Mouse (Mus musculus) adipose tissue, adult 10 weeks (tissue): ENCODE measurements around the gene Krtap3-2. TPM values are rescaled to one million over a fixed set of nuclear protein-coding genes. Genes with fewer than 3 reads are reported as not detected.

Experiments used
- polyA plus RNA-seq: library from polyadenylated mRNA; stranded (reverse); fragments of 350-450 nt; fragmentation: Illumina TruSeq; extraction: RNeasy Lipid Tissue Mini Kit (QIAGEN cat#74804); gene quantifications from one replicate; pipeline ENCODE4 v1.2.3, GENCODE M21; 2014; ENCODE audit warnings: low read depth, low replicate concordance

The Krtap3-2 gene
- not detected for polyA plus RNA-seq

DNA sequence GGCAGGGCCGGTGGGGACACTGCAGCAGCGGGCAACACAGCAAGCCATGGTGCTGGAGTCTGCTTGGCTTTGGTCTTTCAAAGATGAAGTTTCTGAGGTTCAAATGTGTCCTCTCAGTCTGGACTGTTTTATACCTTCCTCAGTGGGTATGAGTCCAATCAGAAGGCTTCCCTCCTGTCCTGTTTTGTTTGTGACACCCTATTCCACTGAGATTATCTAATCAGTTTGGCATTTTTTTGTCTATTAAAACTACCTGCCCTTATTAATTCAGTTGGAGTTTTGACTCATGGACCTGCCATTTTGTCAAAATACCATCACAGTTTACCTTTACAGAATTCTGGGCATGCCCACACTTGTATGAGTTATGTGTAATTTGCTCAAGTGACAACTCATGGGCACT lies at the start of gene Krtap3-2:
TSS of gene Krtap3-2 (minus strand) at position 101 of the 400 bp plus-strand sequence.

DNA sequence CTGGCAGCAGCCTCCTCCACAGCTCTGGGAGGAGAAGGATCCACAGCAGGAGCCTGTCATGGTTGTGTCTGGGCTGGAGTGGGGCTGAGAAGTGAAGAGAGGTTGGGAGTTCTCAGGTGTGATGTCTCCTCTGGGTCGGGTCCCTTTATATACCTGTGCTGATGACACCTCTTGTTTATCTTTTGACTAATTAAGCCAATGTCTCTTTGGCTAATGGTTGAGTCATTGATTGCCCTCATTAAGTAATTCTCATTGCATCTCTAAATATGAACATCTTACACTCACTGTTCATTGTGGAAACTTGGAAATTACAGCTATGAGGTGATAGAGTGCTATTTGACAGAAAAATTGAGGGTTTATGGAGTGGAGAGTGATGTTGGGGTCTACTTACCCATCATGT lies 46.6 kb upstream of the Krtap3-2 start, which contains the start of gene Gm11938:
TSS of gene Gm11938 (minus strand) at position 101 of the 400 bp plus-strand sequence.

DNA sequence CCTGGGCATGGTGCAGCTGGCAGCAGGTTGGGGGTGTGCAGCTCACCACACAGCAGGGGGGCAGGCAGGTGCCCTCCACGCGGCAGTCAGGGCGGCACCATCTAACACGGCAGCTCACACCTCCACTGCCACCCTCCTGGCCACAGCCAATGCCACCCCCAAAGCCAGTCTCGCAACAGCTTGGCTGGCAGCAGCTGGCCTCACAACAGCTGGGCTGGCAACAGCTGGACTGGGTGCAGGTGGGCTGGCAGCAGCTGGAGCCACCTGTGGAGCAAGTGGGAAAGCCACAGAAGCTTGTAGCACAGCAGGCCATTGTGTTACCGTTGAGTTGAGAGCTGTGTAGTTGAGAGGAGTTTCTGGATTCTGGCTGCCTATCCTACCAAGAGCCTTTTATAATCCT lies 41.1 kb upstream of the Krtap3-2 start, which contains the start of gene Krtap9-3:
TSS of gene Krtap9-3 (minus strand) at position 364 of the 400 bp plus-strand sequence.

DNA sequence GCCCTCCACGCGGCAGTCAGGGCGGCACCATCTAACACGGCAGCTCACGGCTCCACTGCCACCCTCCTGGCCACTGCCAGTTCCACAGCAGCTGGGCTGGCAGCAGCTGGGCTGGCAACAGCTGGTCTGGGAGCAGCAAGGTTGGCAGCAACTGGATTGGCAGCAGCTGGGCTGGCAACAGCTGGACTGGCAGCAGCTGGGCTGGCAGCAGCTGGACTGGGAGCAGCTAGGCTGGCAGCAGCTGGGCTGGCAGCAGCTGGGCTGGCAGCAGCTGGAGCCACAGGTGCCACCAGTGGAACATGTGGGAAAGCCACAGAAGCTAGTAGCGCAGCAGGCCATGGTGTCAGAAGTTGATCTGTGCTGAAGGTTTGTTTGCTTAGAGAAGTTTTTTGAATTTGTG lies 34.3 kb upstream of the Krtap3-2 start, which contains the start of gene Krtap1-3:
TSS of gene Krtap1-3 (minus strand) at position 359 of the 400 bp plus-strand sequence.

DNA sequence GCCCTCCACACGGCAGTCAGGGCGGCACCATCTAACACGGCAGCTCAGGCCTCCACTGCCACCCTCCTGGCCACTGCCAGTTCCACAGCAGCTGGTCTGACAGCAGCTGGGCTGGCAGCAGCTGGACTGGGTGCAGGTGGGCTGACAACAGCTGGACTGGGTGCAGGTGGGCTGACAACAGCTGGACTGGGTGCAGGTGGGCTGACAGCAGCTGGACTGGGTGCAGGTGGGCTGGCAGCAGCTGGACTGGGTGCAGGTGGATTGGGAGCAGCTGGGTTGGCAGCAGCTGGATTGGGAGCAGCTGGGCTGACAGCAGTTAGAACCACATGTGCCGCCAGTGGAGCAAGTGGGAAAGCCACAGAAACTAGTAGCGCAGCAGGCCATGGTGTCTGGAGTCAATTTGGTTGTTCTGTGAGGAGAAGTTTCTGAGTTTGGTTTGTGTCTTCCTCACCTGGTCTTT lies 26.6 kb upstream of the Krtap3-2 start, which contains the start of gene Krtap1-4:
TSS of gene Krtap1-4 (minus strand) at position 410 of the 460 bp plus-strand sequence.

DNA sequence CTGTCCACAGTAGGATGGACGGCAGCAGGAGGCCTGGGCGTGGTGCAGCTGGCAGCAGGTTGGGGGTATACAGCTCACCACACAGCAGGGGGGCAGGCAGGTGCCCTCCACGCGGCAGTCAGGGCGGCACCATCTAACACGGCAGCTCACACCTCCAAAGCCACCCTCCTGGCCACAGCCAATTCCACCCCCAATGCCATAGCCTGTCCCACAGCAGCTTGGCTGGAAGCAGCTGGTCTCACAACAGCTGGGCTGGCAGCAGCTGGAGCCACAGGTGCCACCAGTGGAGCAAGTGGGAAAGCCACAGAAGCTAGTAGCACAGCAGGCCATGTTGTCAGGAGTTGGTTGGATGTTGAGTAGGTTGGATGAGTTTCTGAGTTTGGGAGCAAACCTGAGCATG lies 24.0 kb upstream of the Krtap3-2 start, which contains the start of gene Krtap1-5:
TSS of gene Krtap1-5 (minus strand) at position 381 of the 400 bp plus-strand sequence.

DNA sequence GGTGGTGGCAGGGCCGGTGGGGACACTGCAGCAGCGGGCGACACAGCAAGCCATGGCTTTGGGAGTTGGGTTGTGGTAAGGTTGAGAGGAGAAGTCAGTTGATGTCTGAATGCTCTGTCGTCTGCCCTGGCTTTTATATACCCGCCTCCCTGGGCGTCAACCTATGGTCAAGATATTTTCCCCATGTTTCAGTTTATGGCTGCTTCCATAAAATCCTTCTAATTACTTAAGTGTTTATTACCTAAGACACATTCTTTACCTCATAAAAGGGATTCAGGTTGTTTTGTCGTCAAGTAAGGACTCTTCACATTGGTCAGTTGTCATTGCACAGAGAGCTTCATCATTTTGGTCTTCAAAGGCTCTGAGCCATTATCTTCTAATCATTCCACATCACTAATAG lies 9.9 kb upstream of the Krtap3-2 start, which contains the start of gene Krtap3-1:
TSS of gene Krtap3-1 (minus strand) at position 101 of the 400 bp plus-strand sequence.

DNA sequence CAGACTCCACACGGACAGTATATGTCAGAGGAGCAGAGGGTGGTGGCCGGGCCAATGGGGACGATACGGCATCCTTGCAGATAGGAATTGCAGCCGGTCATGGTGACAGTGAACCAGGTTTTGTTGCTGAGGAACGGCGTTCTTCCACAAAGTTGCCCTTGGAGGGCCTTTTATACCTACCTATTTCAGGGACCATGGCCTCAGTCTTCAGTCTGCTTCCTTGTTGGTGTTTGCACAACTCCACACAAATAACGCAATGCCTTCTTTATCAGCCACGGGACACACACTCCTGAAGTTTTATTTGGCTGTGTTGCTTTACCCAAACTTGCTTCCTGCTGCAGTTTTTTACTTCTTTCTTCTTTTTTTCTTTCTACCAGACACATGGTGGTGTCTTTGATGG lies 2.7 kb upstream of the Krtap3-2 start, which contains the start of gene Gm11939:
TSS of gene Gm11939 (minus strand) at position 101 of the 400 bp plus-strand sequence.

DNA sequence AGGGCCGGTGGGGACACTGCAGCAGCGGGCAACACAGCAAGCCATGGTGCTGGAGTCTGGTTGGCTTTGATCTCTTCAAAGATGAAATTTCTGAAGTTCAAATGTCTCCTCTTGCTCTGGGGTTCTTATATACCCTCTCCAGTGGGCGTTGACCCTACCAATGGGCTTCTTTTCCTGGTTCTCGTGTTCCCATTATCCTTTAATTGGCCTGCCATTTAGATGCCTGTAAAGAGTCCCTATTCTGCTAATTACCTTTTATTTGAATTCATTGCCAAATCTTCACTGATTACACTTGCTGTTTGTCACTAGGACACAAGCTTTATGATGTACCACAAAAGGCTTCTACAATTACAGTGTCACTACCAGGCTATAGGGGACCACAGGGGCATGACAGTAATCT lies 5.9 kb downstream of the Krtap3-2 start, which contains the start of gene Krtap3-3:
TSS of gene Krtap3-3 (minus strand) at position 101 of the 400 bp plus-strand sequence.

DNA sequence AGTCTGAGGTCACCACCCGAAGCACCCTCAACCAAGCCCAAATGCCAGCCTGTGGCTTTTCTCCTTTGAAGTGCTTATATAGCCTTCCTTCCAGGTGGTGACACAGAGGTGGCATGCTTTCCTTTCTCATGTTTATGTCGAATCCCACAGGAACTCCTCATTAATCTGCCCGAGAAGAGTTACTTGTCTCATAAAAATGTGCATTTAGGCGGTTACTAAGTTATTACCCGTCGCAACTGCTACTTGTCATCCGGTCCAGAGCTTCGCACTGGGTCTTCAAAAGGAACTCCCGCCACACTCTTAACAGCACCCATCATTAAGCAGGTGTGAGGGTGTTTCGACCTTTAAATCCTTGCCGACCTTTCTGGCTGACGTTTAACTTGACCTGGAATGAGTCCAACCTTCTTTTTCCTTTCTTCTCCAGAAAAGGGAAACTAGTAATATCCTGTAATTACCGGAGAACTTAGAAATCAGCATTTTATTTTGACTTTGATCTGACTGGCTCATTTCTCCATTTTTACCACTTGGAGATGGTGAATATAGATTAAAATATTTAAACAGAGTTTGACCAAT lies 35.3 kb downstream of the Krtap3-2 start, which contains the start of gene Krt39:
TSS of gene Krt39 (minus strand) at position 51 of the 573 bp plus-strand sequence.

Other genes starting within 250 kb of the Krtap3-2 start
- not detected for gene Krt25, start 233.9 kb downstream of the Krtap3-2 start, polyA plus RNA-seq
- not detected for gene Krt26, start 218.9 kb downstream of the Krtap3-2 start, polyA plus RNA-seq
- gene Krt27, start 205.7 kb downstream of the Krtap3-2 start, polyA plus RNA-seq, result not detected
- not detected for gene Krt28, start 181.9 kb downstream of the Krtap3-2 start, polyA plus RNA-seq
- gene Krt10, start 167.5 kb downstream of the Krtap3-2 start, polyA plus RNA-seq, result 7.4 TPM
- not detected for gene Krt12, start 134.6 kb downstream of the Krtap3-2 start, polyA plus RNA-seq
- 0.77 TPM for gene Krt20, start 118.7 kb downstream of the Krtap3-2 start, polyA plus RNA-seq
- 62.3 TPM for gene Krt23, start 63.7 kb downstream of the Krtap3-2 start, polyA plus RNA-seq
- not detected for gene Krt39, start 35.5 kb downstream of the Krtap3-2 start, polyA plus RNA-seq
- not detected for gene Krt40, start 13.7 kb downstream of the Krtap3-2 start, polyA plus RNA-seq
- 0.48 TPM for gene Krtap3-3, start 6.0 kb downstream of the Krtap3-2 start, polyA plus RNA-seq
- gene Gm11939, start 2.6 kb upstream of the Krtap3-2 start, polyA plus RNA-seq, result not detected
- not detected for gene Krtap3-1, start 9.8 kb upstream of the Krtap3-2 start, polyA plus RNA-seq
- gene Krtap1-5, start 24.2 kb upstream of the Krtap3-2 start, polyA plus RNA-seq, result not detected
- gene Krtap1-4, start 26.8 kb upstream of the Krtap3-2 start, polyA plus RNA-seq, result not detected
- gene Krtap1-3, start 34.5 kb upstream of the Krtap3-2 start, polyA plus RNA-seq, result not detected
- not detected for gene Krtap9-3, start 41.3 kb upstream of the Krtap3-2 start, polyA plus RNA-seq
- not detected for gene Gm11938, start 46.5 kb upstream of the Krtap3-2 start, polyA plus RNA-seq
- gene Gm11937, start 53.3 kb upstream of the Krtap3-2 start, polyA plus RNA-seq, result not detected
- gene Krtap2-4, start 58.0 kb upstream of the Krtap3-2 start, polyA plus RNA-seq, result not detected
- gene Gm11562, start 63.6 kb upstream of the Krtap3-2 start, polyA plus RNA-seq, result not detected
- not detected for gene Krtap4-1, start 71.4 kb upstream of the Krtap3-2 start, polyA plus RNA-seq
- not detected for gene Krtap4-2, start 78.2 kb upstream of the Krtap3-2 start, polyA plus RNA-seq
- not detected for gene Krtap4-7, start 87.2 kb upstream of the Krtap3-2 start, polyA plus RNA-seq
- not detected for gene Gm11555, start 93.4 kb upstream of the Krtap3-2 start, polyA plus RNA-seq
- gene Gm11563, start 102.1 kb upstream of the Krtap3-2 start, polyA plus RNA-seq, result not detected
- gene Krtap4-6, start 109.1 kb upstream of the Krtap3-2 start, polyA plus RNA-seq, result not detected
- not detected for gene Gm14190, start 133.9 kb upstream of the Krtap3-2 start, polyA plus RNA-seq
- gene Gm14180, start 177.4 kb upstream of the Krtap3-2 start, polyA plus RNA-seq, result not detected
- gene Gm11595, start 216.1 kb upstream of the Krtap3-2 start, polyA plus RNA-seq, result not detected
- gene Krtap4-8, start 223.9 kb upstream of the Krtap3-2 start, polyA plus RNA-seq, result not detected
- gene Krtap4-9, start 228.3 kb upstream of the Krtap3-2 start, polyA plus RNA-seq, result not detected
- not detected for gene Gm11596, start 236.6 kb upstream of the Krtap3-2 start, polyA plus RNA-seq
- gene Gm11569, start 242.1 kb upstream of the Krtap3-2 start, polyA plus RNA-seq, result not detected
- not detected for gene Gm11554, start 247.6 kb upstream of the Krtap3-2 start, polyA plus RNA-seq